Mouse (Mus musculus) liver, embryonic 14.5 days (tissue): ENCODE results near the gene Map10. TPM values are rescaled to one million over a fixed set of nuclear protein-coding genes. Genes with fewer than 3 reads are reported as not detected.

Experiments used
- ATAC-seq: fragments of 200-750 bp; cut with Nextera tagmentation; 2 replicates; pipeline ENCODE4 v1.8.0; 2017; ENCODE audit warnings: moderate number of reproducible peaks, mild to moderate bottlenecking, moderate library complexity; ENCODE audit not compliant: insufficient read depth
- DNase-seq, 3 experiments: peaks; one replicate each; pipeline ENCODE4 v3.0.0-alpha.2; 2012 to 2013; ENCODE audit warnings: low read depth in 3 of 3, low spot score in 3 of 3
- H3K27ac ChIP-seq: fragments of 300-500 bp; sonication (generic); 2 replicates; pipeline ENCODE4 v1.5.1; 2014; ENCODE audit warnings: moderate library complexity, mild to moderate bottlenecking, control low read depth, inconsistent platforms
- H3K27me3 ChIP-seq: fragments of 300-500 bp; sonication (generic); 2 replicates; pipeline ENCODE4 v1.6.1; 2014; ENCODE audit warnings: mild to moderate bottlenecking, low read length, moderate library complexity; ENCODE audit not compliant: control insufficient read depth, insufficient read depth
- H3K36me3 ChIP-seq: fragments of 300-500 bp; sonication (generic); replicated peaks from 2 replicates; pipeline ENCODE4 v1.6.1; 2014; ENCODE audit warnings: low read depth; ENCODE audit not compliant: control insufficient read depth, insufficient read depth
- H3K4me1 ChIP-seq, 2 experiments: fragments of 200-500 bp in 1 of 2; fragments of 300-500 bp in 1 of 2; sonication (generic) in 1 of 2; replicated peaks; 2 replicates each; pipeline ENCODE4 v1.6.1; 2012 to 2014; ENCODE audit warnings: antibody characterized with exemption in 1 of 2, inconsistent platforms in 1 of 2, low read length in 1 of 2; ENCODE audit not compliant: control insufficient read depth in 2 of 2, insufficient read depth in 2 of 2
- H3K4me2 ChIP-seq: fragments of 300-500 bp; sonication (generic); 2 replicates; pipeline ENCODE4 v1.6.1; 2014; ENCODE audit warnings: low read depth, mild to moderate bottlenecking, control low read depth, moderate library complexity
- H3K4me3 ChIP-seq, 2 experiments: fragments of 200-500 bp in 1 of 2; fragments of 300-500 bp in 1 of 2; sonication (generic) in 1 of 2; 2 replicates each; pipeline ENCODE4 v1.5.1; 2012 to 2014; ENCODE audit warnings: low read depth in 2 of 2, low read length in 2 of 2, mild to moderate bottlenecking in 2 of 2, control low read depth in 1 of 2, inconsistent platforms in 1 of 2, moderate library complexity in 1 of 2; ENCODE audit not compliant: insufficient read depth in 1 of 2
- H3K9ac ChIP-seq: fragments of 300-500 bp; sonication (generic); replicated peaks from 2 replicates; pipeline ENCODE4 v1.6.1; 2014; ENCODE audit warnings: mild to moderate bottlenecking, control low read depth, moderate library complexity
- H3K9me3 ChIP-seq: fragments of 300-500 bp; sonication (generic); 2 replicates; pipeline ENCODE4 v1.6.1; 2016; ENCODE audit warnings: low read length, mixed read lengths; ENCODE audit not compliant: control insufficient read depth
- CTCF ChIP-seq: IDR thresholded peaks from 2 replicates; pipeline ENCODE4 v1.5.1; 2016; ENCODE audit warnings: antibody characterized with exemption, low read depth, control low read depth
- EP300 ChIP-seq: IDR thresholded peaks from 2 replicates; pipeline ENCODE4 v1.6.1; 2016; ENCODE audit warnings: antibody characterized with exemption, low read depth
- WGBS: fragments of 180-500 bp; shearing (Covaris S2); extraction: QIAGEN DNeasy Blood & Tissue Kit; methylation state at CpG from one replicate; pipeline ENCODE4 v1.1.7; 2014; ENCODE audit not compliant: insufficient replicate concordance; 5-methylcytosine and 5-hydroxymethylcytosine counted together
- polyA plus RNA-seq, 2 experiments: library from polyadenylated mRNA; depleted of rRNA in 1 of 2; stranded (reverse) in 1 of 2; unstranded in 1 of 2; fragments of >200 nt; fragmentation: Nextera tagmentation in 1 of 2; extraction: Ambion mirVana in 1 of 2; gene quantifications; 2 replicates each; pipeline versions ENCODE4 v1.2.1 to v1.2.3; 2012 to 2014

Map10 gene
- polyA plus RNA-seq, 2 experiments, result 0.28 to 0.89 TPM

DNA sequence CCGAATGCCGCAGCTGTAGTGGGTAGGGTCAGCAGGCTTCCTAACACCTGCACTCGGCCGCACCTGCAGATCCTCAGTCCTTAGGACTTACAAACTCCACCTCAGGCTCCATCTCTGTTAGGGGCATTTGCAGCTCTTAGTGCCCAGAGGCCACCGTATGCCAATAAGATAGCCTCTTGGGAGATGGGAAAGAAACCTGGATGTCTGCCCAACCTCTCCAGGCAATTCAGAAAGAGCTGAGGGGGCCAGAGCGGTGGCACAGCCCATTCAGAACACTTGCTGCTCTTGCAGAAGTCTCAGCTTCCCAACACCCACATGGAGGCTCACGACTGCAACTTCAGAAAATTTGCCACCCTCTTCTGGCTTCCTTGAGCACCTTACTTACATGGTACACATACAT lies 36.2 kb downstream of the Map10 start:
- Histone ChIP-seq H3K4me1 (peaks cover 2 to 3% of the 10 kb centered on the region in 2 experiments), H3K4me3 (no peak overlapping the region), H3K36me3 (no peaks in the 10 kb centered on the region), H3K27ac (no peak overlapping the region), H3K9ac (no peak overlapping the region), H3K4me2 (no peak overlapping the region), H3K27me3 (no peaks in the 10 kb centered on the region), H3K9me3 (no peaks in the 10 kb centered on the region)
- DNase-seq, result no peak
- no peak for ATAC-seq
- WGBS, result 74% methylated on average over 7 of the region's 7 CpGs
- TF ChIP-seq EP300, result no peak
- no peak for TF ChIP-seq CTCF

DNA sequence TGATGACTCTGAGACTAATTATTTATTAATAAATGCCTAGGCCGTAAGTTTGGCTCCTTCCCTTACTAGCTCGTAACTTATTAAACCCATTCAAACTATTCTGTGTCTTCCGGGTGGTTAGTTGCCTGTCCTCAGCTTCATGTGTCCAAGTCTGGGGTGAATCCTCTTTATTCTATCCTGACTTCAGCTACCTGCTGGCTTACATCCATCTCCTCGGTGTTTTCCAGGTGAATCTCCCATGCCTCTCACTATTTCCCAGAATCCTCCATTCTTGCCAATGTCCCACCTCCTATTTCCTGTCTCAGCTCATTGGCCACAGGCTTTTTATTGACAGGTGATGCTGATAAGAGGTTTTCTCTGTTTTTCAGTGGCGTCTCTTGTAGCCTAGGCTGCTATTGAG lies 39.6 kb downstream of the Map10 start:
- TF ChIP-seq CTCF, result no peak
- TF ChIP-seq EP300, result no peak
- Histone ChIP-seq H3K9me3 (no peaks in the 10 kb centered on the region), H3K4me3 (no peak overlapping the region), H3K4me1 (peaks cover 11 to 22% of the 10 kb centered on the region in 2 experiments), H3K36me3 (no peaks in the 10 kb centered on the region), H3K9ac (no peak overlapping the region), H3K4me2 (no peak overlapping the region), H3K27me3 (no peaks in the 10 kb centered on the region), H3K27ac (no peak overlapping the region)
- ATAC-seq (no peak), DNase-seq (no peak)
- 73% methylated on average over 5 of the region's 5 CpGs for WGBS

- Histone ChIP-seq H3K4me2 (no peak overlapping the region), H3K27ac (peak overlapping the region; percentile 42; the same call in 1 of the 2 replicates), H3K9me3 (no peaks in the 10 kb centered on the region), H3K36me3 (no peaks in the 10 kb centered on the region), H3K9ac (no peak overlapping the region), H3K4me3 (no peak overlapping the region), H3K27me3 (no peaks in the 10 kb centered on the region; the same call in 1 of the 2 replicates), H3K4me1 (peaks cover 11 to 22% of the 10 kb centered on the region in 2 experiments)
- peak; percentile 59 to 69 (median 61) for DNase-seq
- TF ChIP-seq CTCF, result no peak
- TF ChIP-seq EP300, result peak; percentile 94
- ATAC-seq, result peak; percentile 99
- 14% methylated on average over 5 of the region's 5 CpGs for WGBS
Observed at GRCm38 (mm10) chr8:125711514-125711913, 41.9 kb downstream of the Map10 start.

- no peak overlapping the region for H3K9ac ChIP-seq
- H3K36me3 ChIP-seq, result no peaks in the 10 kb centered on the region
- no peak for ATAC-seq
- TF ChIP-seq CTCF (no peak), EP300 (no peak)
- WGBS, result 40% methylated on average over 4 of the region's 4 CpGs
- H3K4me2 ChIP-seq, result no peak overlapping the region
- no peaks in the 10 kb centered on the region for H3K9me3 ChIP-seq
- no peak overlapping the region for H3K4me3 ChIP-seq
- no peak overlapping the region for H3K27ac ChIP-seq
- peaks cover 4 to 16% of the 10 kb centered on the region in 2 experiments for H3K4me1 ChIP-seq
- no peaks in the 10 kb centered on the region; the same call in 1 of the 2 replicates for H3K27me3 ChIP-seq
- DNase-seq, result no peak
Observed at GRCm38 (mm10) chr8:125716211-125716610, 46.6 kb downstream of the Map10 start.

DNA sequence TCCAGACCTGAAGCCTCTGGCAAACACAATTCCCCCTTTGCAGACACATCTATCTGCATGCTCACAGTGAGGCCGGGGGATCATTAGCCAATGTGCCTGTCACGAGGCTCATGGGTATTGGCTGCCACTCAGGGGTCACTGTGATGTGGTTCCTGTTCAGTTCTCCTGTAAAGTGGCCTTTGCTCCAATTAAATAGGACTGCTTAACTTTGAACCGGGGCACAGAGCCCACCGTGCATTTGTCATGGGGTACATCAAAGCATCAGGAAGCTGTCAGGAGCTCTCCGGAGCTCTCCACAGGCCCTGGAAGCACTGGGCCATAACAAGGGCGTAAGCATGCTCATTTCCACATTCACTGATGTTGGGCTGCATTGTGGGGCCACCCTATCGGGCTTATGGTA lies 47.0 kb downstream of the Map10 start:
- Histone ChIP-seq H3K4me2 (no peak overlapping the region), H3K4me3 (no peak overlapping the region), H3K36me3 (no peaks in the 10 kb centered on the region), H3K27me3 (no peaks in the 10 kb centered on the region; the same call in 1 of the 2 replicates), H3K9ac (no peak overlapping the region), H3K9me3 (no peaks in the 10 kb centered on the region), H3K27ac (no peak overlapping the region), H3K4me1 (peaks cover 3 to 12% of the 10 kb centered on the region in 2 experiments; a peak in 2 of 4 replicates)
- ATAC-seq (no peak), DNase-seq (no peak)
- WGBS, result 44% methylated on average over 7 of the region's 7 CpGs
- TF ChIP-seq CTCF, result no peak
- TF ChIP-seq EP300, result no peak
